Mouse (Mus musculus) B cell, adult 2 months (primary cell): ENCODE measurements around the gene Iqsec1.

Experiments used
- DNase-seq, 2 experiments: peaks; one replicate each; pipeline ENCODE4 v3.0.0; 2022

Iqsec1 gene

GRCm38 (mm10) chr6:90643057-90643456 lies 345.4 kb downstream of the Iqsec1 start:
- no peak for DNase-seq

- no peak for DNase-seq
Measured at GRCm38 (mm10) chr6:90635611-90636010, 352.9 kb downstream of the Iqsec1 start.

- no peak for DNase-seq
Measured at GRCm38 (mm10) chr6:90635081-90635480, 353.4 kb downstream of the Iqsec1 start.

- peak in 1 of 2 experiments; percentile 31 for DNase-seq
Measured at GRCm38 (mm10) chr6:90632526-90632925, 356.0 kb downstream of the Iqsec1 start.

- peak; percentile 33 to 35 for DNase-seq
Measured at GRCm38 (mm10) chr6:90630427-90630826, 358.1 kb downstream of the Iqsec1 start.

GRCm38 (mm10) chr6:90629506-90629905 lies 359.0 kb downstream of the Iqsec1 start:
- DNase-seq = peak; percentile 55 to 68

- no peak for DNase-seq
Measured at GRCm38 (mm10) chr6:90627556-90627955, 360.9 kb downstream of the Iqsec1 start.

- no peak for DNase-seq
Measured at GRCm38 (mm10) chr6:90625207-90625994, 363.1 kb downstream of the Iqsec1 start.

GRCm38 (mm10) chr6:90624733-90625132 lies 363.8 kb downstream of the Iqsec1 start:
- no peak for DNase-seq

GRCm38 (mm10) chr6:90624184-90624583 lies 364.3 kb downstream of the Iqsec1 start:
- no peak for DNase-seq

GRCm38 (mm10) chr6:90623456-90623836 lies 365.0 kb downstream of the Iqsec1 start:
- DNase-seq = no peak

GRCm38 (mm10) chr6:90622758-90623455 lies 365.6 kb downstream of the Iqsec1 start:
- DNase-seq = no peak

GRCm38 (mm10) chr6:90621584-90621890 lies 366.9 kb downstream of the Iqsec1 start:
- no peak for DNase-seq

GRCm38 (mm10) chr6:90620791-90621583 lies 367.5 kb downstream of the Iqsec1 start:
- no peak for DNase-seq

GRCm38 (mm10) chr6:90619936-90620335 lies 368.5 kb downstream of the Iqsec1 start:
- no peak for DNase-seq

GRCm38 (mm10) chr6:90618821-90619636 lies 369.5 kb downstream of the Iqsec1 start:
- DNase-seq = peak; percentile 22 to 29

- peak in 1 of 2 experiments; percentile 13 for DNase-seq
Measured at GRCm38 (mm10) chr6:90618274-90618673, 370.2 kb downstream of the Iqsec1 start.

- DNase-seq = no peak
Measured at GRCm38 (mm10) chr6:90616481-90616880, 372.0 kb downstream of the Iqsec1 start.

GRCm38 (mm10) chr6:90615991-90616390 lies 372.5 kb downstream of the Iqsec1 start:
- no peak for DNase-seq

- no peak for DNase-seq
Measured at GRCm38 (mm10) chr6:90615362-90615761, 373.1 kb downstream of the Iqsec1 start.

GRCm38 (mm10) chr6:90613277-90613676 lies 375.2 kb downstream of the Iqsec1 start:
- no peak for DNase-seq

- no peak for DNase-seq
Measured at GRCm38 (mm10) chr6:90610248-90610647, 378.2 kb downstream of the Iqsec1 start.

- DNase-seq = peak; percentile 17 to 33
Measured at GRCm38 (mm10) chr6:90608186-90608585, 380.3 kb downstream of the Iqsec1 start.
